Mouse (Mus musculus) olfactory bulb, adult 2 months (tissue): Measurements from ENCODE around the gene Kif17.

Source experiments
- CTCF ChIP-seq: fragments of 200-500 bp; IDR thresholded peaks from 2 replicates; pipeline ENCODE4 v1.5.1; 2012; ENCODE audit warnings: low read depth, mild to moderate bottlenecking, low read length, moderate library complexity; ENCODE audit not compliant: insufficient read depth
- POLR2A ChIP-seq: fragments of 200-500 bp; IDR thresholded peaks from 2 replicates; pipeline ENCODE4 v1.6.1; 2012; ENCODE audit warnings: mild to moderate bottlenecking, low read depth, low read length, moderate library complexity; ENCODE audit not compliant: insufficient read depth

- TF ChIP-seq POLR2A (no peak), CTCF (no peak)
These were observed 51.1 kb downstream of the Kif17 start for GRCm38 (mm10) chr4:138301271-138301780.
